Mouse (Mus musculus) adrenal gland, adult 18-20 months (tissue): ENCODE results near the gene Dph5. TPM values are rescaled to one million over a fixed set of nuclear protein-coding genes. Genes with fewer than 3 reads are reported as not detected.
"Not testable (repeated sequence)": the region's sequence is repeated elsewhere in the genome, so short reads cannot be mapped to it uniquely, and the experiment has no call there.

Experiments used
- DNase-seq, 2 experiments: peaks; one replicate each; pipeline ENCODE4 v3.0.0; 2021 to 2022; ENCODE audit warnings: low spot score in 2 of 2
- total RNA-seq, 2 experiments: library from RNA; stranded (reverse); gene quantifications; 1 replicate in 1 of 2; 2 replicates in 1 of 2; pipeline ENCODE4 v1.2.3; 2021

Dph5 gene
- total RNA-seq, 2 experiments from 2014 or later, result 16.1 to 17.0 TPM

DNA sequence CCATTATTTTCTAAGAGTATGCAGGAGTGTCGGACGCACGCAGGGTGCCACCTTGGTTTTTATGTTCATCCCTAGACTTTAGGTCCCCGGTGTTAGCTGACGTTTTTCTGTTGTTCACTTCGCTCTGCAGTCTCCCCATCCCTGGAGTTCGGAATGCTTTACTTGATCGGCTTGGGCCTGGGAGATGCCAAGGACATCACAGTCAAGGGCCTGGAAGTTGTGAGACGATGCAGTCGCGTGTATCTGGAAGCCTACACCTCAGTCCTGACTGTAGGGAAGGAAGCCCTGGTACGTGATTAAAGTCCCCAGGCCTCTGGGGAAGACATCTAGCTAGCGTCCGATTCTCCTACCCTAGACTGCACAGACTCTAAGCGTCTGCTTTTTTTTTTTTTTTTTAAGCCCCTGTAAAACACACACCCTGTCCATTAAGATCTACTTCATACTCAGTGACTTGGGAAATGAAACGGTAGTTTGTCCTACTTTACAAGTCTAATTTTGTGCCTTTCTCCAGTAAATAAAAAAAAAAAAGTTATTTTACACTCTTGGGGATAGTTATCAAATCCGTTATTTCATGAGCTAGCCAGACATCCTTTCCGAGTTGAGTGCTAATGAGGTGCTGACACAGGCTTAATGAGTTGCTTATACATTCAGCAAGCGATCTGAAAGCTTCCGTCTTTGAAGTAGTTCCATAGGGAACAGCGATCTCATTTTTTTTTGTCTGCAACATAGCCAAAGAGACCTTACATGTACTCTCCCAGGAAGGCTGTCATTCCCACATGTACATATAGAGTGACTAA lies 871 bp downstream of the Dph5 start:
- DNase-seq, result peak; percentile 31 to 43

DNA sequence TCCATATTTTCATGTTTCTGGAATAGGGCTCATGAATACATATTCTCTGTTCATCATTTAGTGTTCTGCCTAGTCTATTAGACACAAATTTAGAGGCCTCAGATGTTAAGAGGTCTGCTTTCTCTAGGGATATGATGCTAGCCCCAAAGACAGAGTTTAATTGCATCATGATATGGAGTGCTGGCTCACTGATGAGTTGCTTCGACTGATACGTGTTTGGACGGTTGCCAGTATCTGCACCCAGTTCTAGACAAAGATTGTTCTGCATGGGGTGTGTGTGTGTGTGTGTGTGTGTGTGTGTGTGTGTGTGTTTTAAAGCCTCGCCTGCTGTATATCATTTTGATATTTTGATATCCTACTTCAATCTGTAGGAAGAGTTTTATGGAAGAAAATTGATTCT lies 4.7 kb downstream of the Dph5 start:
- no peak for DNase-seq

DNA sequence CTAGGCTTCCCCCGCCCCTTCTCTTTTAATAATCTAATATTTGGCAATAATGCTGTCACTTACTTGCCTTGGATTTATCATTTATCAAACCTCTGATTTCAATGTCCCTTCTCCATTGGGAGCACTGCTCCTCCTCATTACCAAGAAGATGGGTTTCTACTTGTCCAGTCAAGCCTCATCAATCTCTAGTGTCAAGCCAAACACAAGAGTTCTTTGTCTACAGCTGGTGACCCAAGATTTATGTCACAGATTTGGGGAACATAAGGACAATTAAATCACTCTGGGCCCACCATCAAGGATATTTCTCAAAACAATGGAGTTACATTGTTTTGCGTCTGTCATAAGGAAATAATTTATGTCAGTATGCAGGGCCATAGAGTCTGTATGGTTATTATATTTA lies 5.5 kb downstream of the Dph5 start:
- no peak for DNase-seq

DNA sequence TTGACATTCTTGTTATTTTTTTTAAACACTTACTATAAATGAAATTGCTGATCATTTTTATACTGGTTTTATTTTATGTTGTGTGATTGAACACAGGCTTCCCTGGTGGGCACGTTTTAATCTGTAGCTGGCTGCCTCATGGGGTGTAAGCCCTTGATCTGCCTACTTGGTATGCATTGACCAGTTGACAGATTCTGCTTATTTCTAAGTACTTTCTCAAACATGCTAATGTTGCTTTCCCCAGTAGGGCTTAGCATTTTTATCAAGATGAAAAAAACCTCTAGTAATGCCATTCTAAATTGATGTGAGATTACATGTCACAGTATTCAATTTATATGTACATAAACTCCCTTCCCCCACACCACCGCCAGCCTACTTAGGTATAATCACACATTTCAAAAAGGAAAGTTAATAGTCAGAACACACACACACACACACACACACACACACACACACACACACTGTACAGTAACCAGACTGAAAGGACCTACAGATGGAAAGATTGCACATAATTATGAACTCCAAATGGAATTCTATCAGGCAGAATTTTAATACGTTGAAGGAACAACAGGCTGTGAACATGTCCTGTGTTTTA lies 10.8 kb downstream of the Dph5 start:
- no peak for DNase-seq

DNA sequence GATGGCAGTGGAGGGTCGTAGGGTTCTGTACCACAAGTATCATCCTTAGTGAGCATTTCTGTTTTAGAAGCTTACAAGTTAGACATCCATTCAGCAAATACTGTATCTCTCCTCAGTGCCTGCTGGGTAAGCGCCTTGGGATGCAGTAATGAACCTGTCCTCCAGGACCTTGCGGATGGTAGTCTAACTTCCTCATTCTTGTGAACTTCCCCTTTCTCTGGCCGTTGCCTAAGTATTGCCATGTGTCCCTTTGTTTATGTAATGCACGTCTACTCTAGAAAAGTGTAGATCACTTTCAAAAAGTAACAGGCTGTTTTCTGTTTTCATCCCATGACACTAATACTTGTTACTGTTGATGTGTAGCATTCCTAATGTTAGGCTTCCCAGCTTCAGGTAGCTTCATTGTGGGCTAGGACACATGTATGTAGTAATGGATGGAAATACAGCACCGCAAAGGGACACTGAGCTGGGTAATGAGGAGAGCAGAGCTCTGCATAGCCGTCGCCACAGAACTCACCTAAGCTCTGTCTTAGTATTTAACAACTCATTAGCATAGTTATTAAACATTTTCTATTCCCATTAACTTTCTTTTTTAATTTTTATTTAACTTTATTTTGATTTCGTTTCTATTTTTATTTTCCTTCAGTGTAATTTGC lies 14.8 kb downstream of the Dph5 start:
- no peak for DNase-seq

DNA sequence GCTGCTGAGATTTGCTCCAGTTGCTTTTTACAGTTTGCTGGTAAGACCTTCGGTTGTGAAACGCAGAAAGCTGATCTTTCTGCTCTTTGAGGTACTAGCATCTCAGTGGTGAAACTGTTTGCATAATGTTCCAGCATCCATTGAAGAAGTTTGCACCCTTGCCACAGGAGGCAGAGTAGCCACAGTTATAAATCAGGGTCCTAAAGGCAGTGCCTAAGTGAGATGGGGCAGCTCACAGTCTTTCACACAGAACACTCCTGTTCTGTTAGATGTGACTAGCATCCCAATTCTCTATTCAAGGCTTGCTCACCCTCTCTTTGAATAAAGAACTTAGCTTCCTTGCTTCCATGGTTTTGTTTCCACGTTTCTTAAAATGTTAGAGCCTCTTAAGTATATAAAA lies 17.4 kb downstream of the Dph5 start:
- no peak for DNase-seq

DNA sequence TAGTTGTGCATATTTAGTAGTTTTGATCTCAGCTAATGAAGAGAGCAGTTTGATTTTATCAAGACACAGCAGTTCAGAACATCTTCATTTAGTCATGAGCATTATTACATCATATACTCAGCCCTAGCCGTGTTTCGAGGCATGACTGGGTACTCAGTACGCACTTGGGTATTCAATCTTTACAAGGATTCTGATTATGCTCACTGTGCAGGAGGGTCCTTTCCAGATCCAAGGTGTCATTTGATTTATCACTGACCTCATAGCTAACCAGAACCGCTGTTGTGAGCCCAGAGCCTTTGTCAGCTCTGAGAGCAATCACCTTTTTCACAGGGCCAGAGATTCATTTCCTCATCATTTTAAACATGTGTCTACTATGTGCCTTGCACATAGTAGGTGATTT lies 17.9 kb downstream of the Dph5 start:
- no peak for DNase-seq

DNA sequence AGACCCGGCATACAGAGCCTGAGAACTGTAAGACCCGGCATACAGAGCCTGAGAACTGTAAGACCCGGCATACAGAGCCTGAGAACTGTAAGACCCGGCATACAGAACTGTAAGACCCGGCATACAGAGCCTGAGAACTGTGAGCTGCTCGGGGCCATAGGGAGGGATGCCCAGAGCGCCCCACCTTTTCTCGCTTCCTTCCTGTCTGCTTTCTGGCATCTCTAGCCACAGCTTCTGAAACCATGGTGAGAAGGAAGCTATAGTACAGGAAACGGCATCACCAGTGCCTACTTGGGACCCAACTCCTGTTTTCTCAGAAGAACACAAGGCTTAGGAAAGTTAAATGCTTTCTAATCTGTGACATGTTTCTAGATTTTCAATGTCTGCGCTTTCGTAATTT lies 19.8 kb downstream of the Dph5 start:
- DNase-seq, result not testable (repeated sequence)

DNA sequence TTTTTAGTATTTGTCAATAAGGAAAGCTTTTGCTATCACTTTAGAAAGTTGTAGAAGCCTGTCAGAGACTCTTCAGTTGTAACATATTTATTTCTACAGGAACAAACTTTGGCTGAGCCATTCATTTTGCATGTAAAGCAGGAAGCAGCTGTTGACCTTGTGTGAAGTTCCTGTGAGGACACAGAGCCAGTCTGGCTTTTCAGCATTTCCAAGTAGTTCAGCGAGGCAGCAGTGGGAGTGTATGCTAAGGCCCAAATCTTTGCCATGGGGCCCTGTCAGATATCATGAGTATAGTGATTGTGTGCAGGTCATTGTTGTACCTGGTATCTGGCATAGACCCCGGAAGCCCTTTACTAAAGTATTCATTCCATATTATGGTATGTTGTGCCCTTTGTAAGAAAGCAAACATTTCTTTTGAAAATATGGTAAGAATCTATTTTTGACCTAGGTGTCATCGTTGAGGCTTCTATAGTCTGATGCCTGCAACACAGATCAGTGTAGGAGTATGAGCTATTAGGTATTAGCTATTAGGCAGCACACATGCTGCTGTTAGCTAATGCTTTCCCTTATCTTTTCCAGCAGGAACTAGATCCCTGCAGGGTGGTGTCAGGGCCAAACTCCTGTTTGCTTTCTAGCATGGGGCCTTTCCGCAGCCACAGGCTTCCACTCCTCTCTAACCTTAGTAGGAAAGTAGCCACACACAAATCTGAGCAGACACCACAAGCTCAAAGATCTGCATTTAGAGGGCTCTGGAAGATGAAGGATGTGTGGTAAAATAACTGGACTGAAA lies 37.0 kb downstream of the Dph5 start:
- no peak for DNase-seq

DNA sequence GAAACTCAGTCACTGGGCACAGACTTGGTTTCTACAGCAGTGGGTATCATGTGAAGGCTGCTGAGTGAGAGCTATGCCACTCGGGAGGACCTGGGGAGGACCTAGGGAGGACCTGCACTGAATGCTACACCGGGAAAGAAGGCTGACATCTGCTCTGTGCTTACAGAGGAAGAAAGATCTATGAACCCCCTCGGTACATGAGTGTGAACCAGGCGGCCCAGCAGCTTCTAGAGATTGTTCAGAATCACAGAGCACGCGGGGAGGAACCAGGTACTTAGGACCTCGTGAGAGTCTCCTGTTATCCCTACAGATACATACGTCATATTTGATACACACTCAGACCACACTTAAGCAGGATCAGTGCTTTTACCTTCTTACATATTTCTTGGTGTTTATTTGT lies 38.9 kb downstream of the Dph5 start:
- no peak for DNase-seq

DNA sequence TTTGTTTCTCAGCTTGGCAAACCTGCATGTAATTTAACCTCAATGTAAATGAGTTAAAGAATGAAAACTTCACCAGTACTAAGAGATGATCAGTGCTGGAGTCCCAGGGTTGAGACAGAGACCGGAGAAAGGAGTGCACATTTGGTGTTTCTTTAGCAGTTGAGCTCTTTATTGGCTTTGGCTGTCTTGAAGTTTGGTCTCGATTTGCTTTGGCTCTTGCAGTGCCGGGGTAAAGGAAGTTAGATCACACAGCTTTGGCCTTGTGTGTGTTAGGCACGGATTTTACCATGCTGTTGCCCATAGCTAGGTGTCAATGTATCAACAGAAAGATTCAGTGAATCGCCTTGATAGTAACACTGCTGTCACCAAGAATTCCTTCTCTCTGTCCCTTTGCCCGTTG lies 44.1 kb downstream of the Dph5 start:
- no peak for DNase-seq

DNA sequence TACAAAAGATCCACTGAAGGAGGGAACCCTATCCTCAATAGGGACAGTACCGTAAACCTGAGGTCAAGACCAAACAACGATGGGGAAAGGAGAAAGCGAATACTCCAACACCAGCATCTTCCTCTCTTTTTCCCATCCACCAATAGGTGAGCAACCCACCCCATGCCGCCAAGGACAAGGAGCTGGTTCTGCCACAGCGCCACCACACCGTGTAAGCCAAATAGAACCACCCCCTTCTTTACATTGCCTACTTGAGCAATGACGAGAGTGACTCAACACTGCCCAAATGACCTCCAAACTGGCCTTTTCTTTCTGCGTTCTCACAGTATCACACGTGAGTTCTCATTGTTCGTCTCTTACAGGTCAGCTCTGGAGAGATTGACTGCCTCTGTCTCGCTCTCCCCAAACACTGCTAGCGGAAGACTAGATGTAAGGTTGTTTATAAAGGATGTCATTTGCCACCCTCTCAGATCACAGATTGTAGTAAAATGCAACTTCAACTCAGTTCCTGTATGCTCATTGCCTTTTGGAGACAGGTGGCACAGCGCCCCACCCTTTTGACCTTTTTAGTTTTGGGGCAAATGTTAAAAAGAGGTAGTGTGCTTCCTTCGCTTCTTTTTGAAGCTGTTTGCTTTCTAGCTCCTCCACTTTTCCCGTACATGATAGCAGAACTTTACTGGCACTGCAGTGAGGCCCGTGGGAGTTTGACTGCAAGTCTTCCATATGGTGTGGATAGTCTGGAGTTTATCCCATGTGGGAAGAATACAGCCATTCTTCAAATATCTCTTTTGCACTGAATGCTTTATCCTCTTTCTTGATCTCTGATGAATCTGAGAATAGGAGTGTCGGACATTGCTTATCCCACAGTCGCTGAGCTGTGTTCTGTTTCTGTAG lies 45.9 kb downstream of the Dph5 start:
- DNase-seq, result no peak

DNA sequence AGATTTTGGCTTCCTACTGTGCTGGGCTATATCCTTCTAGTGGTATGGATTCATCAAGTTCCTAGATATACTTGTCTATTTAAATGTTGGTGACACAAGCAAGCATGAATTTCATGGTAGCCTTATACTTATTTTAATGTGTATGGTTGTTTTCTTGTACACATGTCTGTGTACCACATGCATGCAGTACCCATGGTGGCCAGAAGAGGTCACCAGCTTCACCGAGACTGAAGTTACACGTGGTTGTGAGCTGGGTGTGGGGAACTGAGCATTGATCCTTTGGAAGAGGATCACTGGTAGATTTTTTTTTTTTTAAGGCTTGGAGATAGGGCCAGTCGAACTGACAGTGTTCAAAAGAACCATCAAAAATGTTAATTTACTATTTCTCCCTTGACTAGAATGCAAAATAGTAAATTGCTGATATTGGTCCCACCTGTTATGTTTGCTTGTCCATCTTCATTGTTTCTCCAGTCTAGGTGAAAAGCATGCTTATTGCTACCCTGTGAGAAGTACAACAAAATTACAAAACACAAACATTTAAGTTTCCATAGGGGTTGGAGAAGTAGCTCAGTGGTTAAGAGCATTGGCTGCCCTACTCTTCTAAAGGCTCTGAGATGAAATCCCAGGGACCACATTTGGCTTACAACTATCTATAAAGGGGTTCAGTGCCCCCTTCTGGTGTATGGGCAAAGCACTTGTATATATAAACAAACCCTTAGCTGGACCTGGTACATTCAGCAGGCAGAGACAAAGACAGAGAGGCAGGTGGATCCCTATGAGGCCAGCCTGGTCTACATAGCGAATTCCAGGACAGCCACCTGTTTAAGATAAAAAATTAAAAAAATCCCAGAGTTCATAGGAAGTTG lies 49.3 kb downstream of the Dph5 start:
- DNase-seq, result peak; percentile 44 to 60

DNA sequence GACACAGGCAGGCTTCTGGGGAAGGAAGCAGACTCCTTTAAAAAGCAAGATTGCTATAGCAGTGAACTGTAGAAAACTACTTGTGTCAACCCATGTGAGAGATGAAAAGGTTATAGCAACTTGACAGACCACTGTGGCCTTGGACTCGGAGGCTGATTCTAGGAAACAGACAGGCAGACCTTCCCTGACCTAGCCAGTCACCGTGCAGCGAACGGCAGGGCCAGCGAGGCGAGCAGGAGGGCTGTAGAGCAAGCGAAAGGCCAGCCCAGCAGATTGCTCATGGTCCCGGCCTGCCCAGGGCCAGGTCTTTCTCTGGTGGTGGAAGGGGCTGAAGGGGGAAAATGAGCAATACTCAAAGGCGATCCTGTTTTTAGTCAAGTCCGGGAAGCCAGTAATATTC lies 50.2 kb downstream of the Dph5 start:
- DNase-seq, result peak in 1 of 2 experiments; percentile 46

DNA sequence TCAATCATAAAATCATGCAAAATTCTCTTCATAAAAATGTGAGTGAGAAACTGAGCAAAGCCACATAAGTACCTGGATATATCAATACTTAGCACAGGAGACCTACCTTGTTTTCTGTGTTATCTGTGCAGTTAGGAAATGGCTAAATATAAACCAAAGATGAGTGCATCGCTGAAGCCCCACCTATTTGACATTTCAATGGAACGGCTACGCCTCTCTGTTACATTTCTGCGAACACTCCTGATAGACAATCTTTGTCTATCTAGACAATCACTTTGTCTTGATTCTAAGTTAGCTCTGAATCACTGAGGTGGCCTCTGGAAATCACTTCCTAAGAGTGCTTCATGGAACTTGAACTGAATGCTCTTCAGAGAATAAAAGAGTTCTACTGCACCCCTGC lies 52.9 kb downstream of the Dph5 start:
- no peak for DNase-seq

DNA sequence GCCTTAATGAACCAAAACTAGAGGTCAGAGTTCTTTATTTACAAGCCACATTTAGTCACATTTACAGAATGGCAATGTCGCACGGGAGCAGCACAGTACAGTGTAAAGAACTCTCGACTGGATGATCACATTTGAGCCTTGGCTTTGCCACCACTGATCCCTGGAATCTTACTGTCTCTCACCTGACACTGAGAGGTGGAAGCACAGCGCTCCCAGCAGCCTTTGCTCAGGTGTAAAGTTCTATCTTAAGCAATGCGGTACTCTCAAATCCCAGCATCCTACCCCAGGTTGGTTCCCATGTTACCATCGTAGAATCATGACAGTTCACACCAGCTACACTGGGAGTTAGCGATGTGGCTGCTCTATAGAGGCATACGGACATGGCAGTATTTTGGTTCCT lies 53.8 kb downstream of the Dph5 start:
- no peak for DNase-seq

DNA sequence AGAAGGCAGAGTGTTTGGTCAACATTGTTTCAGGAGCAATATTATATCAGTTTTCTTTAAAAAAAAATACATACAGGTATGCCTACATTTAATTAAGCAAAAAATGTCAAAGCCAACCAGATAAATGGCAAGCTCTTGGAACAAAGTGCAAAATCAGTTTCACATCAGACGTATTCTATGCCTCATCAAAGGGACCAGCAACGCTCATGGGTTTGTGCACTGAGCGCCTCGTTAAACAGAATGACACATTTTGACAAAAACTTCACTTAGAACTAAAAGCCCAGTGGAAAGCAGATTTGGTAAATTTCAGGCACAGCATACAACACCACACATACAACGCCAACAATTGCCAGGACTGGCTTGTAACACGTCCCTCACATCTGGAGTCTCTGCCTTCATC lies 56.7 kb downstream of the Dph5 start:
- DNase-seq, result no peak

DNA sequence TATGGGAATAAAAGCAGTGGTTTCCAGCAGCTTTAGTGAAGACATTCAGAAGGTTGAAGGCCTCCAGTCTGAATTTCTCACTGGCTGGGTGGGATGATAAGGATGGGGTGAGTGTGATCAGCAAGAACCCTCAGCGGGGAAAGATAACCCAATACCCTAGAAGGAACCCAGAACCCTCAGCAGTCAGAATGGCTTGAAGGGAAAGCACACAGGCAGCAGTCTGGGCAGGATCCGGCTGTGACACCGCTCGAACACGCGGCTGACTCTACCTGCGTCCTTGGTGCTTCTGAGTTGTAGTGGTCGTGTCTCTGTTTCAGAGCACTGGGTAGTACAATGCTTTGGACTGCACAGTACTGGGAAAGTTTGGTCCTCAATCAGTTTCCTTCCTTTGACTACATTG lies 58.6 kb downstream of the Dph5 start:
- DNase-seq, result no peak

DNA sequence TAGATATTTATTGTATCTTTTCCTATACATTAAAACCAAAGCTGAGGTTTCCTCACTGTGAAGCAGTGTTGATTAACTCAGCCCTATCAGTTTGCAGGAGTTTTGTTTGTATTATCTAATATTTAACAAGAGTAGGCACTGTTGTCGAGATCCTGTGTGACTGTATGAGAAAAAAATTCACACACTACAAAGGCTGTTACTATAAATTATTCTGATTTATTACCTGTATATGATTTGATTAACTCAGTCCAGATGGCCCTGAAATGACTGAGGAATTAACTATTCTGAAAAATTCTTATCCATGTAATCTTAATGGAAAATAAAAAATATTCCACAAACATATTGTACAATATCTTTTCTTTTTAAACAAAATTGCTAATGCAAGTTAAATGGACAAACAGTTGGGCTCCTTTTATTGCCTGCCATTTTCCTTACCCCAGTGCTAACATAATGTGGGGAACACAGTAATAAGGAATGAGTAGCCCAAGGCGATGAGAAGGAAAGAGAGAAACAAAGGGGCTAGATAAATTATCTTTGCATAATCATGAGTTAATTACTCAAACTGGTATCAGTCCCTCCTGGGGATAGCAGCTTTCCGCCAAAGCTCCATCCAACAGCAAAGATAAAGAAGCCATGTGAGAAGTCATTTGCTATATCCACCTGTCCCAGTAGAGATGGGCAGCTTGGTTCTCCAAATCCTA lies 61.7 kb downstream of the Dph5 start:
- no peak for DNase-seq
